Comparison of ENCODE assay signal across 8 mouse cellular contexts in the genomic region with DNA sequence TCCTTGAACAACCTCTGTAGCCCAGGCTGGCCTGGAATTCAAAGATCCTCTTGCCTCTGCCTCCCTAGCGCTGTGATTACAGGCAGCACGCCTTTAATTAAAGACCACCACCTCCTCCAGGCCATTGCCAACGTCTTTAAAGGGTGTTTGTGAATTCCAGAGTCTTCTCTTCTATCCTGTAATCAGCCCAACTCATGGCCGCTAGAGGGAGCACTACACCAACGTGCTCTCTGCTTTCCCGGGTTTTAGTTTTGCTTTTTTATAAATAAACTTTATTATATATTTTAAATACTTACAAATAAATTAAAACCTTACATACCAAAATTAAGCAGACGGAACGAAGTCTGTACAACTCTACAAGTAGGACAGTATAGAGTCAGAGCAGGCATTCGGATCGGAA. TPM values are rescaled to one million over a fixed set of nuclear protein-coding genes. Genes with fewer than 3 reads are reported as not detected.
A peak's percentile ranks its signal among the peaks of the same experiment; 100 is the strongest.
DNase-seq lines count a peak whose midpoint lies in the region; ATAC-seq and TF ChIP-seq lines count a peak whose summit lies in the region.

No protein-coding gene starts in this region.

- no peaks in the 10 kb centered on the region for H3K36me3 ChIP-seq in intestine, embryonic 14.5 days (ENCODE audit: control insufficient read depth, insufficient read depth, low read length)
- H3K36me3 ChIP-seq in midbrain, embryonic 11.5 days (ENCODE audit: control insufficient read depth, insufficient read depth, low read length): no peaks in the 10 kb centered on the region

- H3K27me3 ChIP-seq in intestine, embryonic 14.5 days (replicated peaks; ENCODE audit: control insufficient read depth, insufficient read depth, low read length): no peaks in the 10 kb centered on the region
- no peaks in the 10 kb centered on the region for H3K27me3 ChIP-seq in midbrain, embryonic 11.5 days (ENCODE audit: control insufficient read depth, insufficient read depth, low read length)

- H3K9ac ChIP-seq in intestine, embryonic 14.5 days (ENCODE audit: low read length): no peak overlapping the region
- H3K9ac ChIP-seq in midbrain, embryonic 11.5 days (ENCODE audit: low read length): no peak overlapping the region

- ATAC-seq in intestine, embryonic 14.5 days (replicated peaks; ENCODE audit: low FRiP score, low TSS enrichment, low read depth): no peak
- ATAC-seq in midbrain, embryonic 11.5 days (ENCODE audit: low FRiP score): no peak

- peak; percentile 96 for TF ChIP-seq CTCF in gastrocnemius, adult 2 months (IDR thresholded peaks at IDR 0.05)

- H3K27ac ChIP-seq in gastrocnemius, adult 2 months: peak overlapping the region; percentile 83
- no peak overlapping the region for H3K27ac ChIP-seq in intestine, embryonic 14.5 days (ENCODE audit: low read depth)
- no peak overlapping the region for H3K27ac ChIP-seq in midbrain, embryonic 11.5 days (ENCODE audit: low read depth, low read length)

- WGBS in intestine, embryonic 14.5 days: 15% methylated on average over 10 of the region's 10 CpGs
- WGBS in midbrain, embryonic 11.5 days: 20% methylated on average over 10 of the region's 10 CpGs

- intact Hi-C loops in gastrocnemius, adult 2 months (cut with DNase I): loop anchor here (1.0 kb wide), 1 partner anchor 25 kb away; no protein-coding TSS in a partner anchor
- intact Hi-C loops in left cerebral cortex, postnatal 4 days (cut with DNase I): no loop called here

- DNase-seq in urinary bladder, postnatal 25 days (ENCODE audit: low spot score): peak; percentile 82
- no peak for DNase-seq in urinary bladder, adult 2 months (ENCODE audit: low spot score)
- DNase-seq in cerebellum, postnatal 14 days: peak; percentile 86 to 92
- DNase-seq in gastrocnemius, adult 2 months: peak; percentile 79
- DNase-seq in intestine, embryonic 14.5 days (ENCODE audit: low spot score): peak; percentile 92
- DNase-seq in left cerebral cortex, postnatal 4 days: peak; percentile 76
- peak; percentile 99 for DNase-seq in midbrain, embryonic 11.5 days (ENCODE audit: low spot score, missing footprints)
- peak; percentile 77 to 91 for DNase-seq in spleen, postnatal 4 days (ENCODE audit: low spot score in 2 of 2)

- peak overlapping the region; percentile 33 for H3K4me2 ChIP-seq in intestine, embryonic 14.5 days (ENCODE audit: low read length)
- H3K4me2 ChIP-seq in midbrain, embryonic 11.5 days: no peak overlapping the region

- H3K9me3 ChIP-seq in intestine, embryonic 14.5 days (ENCODE audit: control insufficient read depth, low read length): no peaks in the 10 kb centered on the region
- no peaks in the 10 kb centered on the region for H3K9me3 ChIP-seq in midbrain, embryonic 11.5 days (ENCODE audit: control insufficient read depth, low read length)

- peak overlapping the region; percentile 68 for H3K4me3 ChIP-seq in gastrocnemius, adult 2 months
- H3K4me3 ChIP-seq in intestine, embryonic 14.5 days (ENCODE audit: low read depth, low read length): 0 out of 2 replicates have a peak overlapping the region, but pooled peaks have one; percentile 4
- no peak overlapping the region for H3K4me3 ChIP-seq in midbrain, embryonic 11.5 days (ENCODE audit: low read depth, low read length)

- peaks cover 13% of the 10 kb centered on the region for H3K4me1 ChIP-seq in intestine, embryonic 14.5 days (replicated peaks; ENCODE audit: control insufficient read depth, insufficient read depth, low read length)
- H3K4me1 ChIP-seq in midbrain, embryonic 11.5 days (ENCODE audit: control insufficient read depth, insufficient read depth, low read length): peaks cover 15% of the 10 kb centered on the region

RNA-seq across cellular contexts. Expression of a gene that starts 2.3 kb away (rescaled TPM):
- 36.5 and 48.5 TPM in 2 replicates for polyA plus RNA-seq in urinary bladder, adult 2 months (2012; rRNA removed)
- 10 to 100 TPM; 34.7 to 40.0 TPM for total RNA-seq in gastrocnemius, adult 2 months (2021)
- polyA plus RNA-seq in intestine, embryonic 14.5 days (2014; fragmentation: Nextera tagmentation; extraction: Ambion mirVana): 55.8 and 73.1 TPM in 2 replicates
- total RNA-seq in left cerebral cortex, postnatal 4 days (2021): 10 to 100 TPM; 80.9 to 83.2 TPM
- 43.8 and 51.7 TPM in 2 replicates for polyA plus RNA-seq in midbrain, embryonic 11.5 days (2014; fragmentation: Nextera tagmentation; extraction: Ambion mirVana)

RNA-seq across cellular contexts. Expression of a gene that starts 18.7 kb away (rescaled TPM):
- 129 and 137 TPM in 2 replicates for polyA plus RNA-seq in urinary bladder, adult 2 months (2012; rRNA removed)
- 100 to 1,000 TPM; 253 TPM for total RNA-seq in gastrocnemius, adult 2 months (2021)
- polyA plus RNA-seq in intestine, embryonic 14.5 days (2014; fragmentation: Nextera tagmentation; extraction: Ambion mirVana): 68.2 and 71.1 TPM in 2 replicates
- total RNA-seq in left cerebral cortex, postnatal 4 days (2021): 10 to 100 TPM; 61.6 to 67.1 TPM
- 42.0 and 49.4 TPM in 2 replicates for polyA plus RNA-seq in midbrain, embryonic 11.5 days (2014; fragmentation: Nextera tagmentation; extraction: Ambion mirVana)

RNA-seq across cellular contexts. Expression of a gene that starts 36.6 kb away (rescaled TPM):
- 153 and 158 TPM in 2 replicates for polyA plus RNA-seq in urinary bladder, adult 2 months (2012; rRNA removed)
- total RNA-seq in gastrocnemius, adult 2 months (2021): 100 to 1,000 TPM; 101 to 105 TPM
- polyA plus RNA-seq in intestine, embryonic 14.5 days (2014; fragmentation: Nextera tagmentation; extraction: Ambion mirVana): 66.5 and 116 TPM in 2 replicates
- total RNA-seq in left cerebral cortex, postnatal 4 days (2021): 100 to 1,000 TPM; 130 to 138 TPM
- 73.6 and 86.9 TPM in 2 replicates for polyA plus RNA-seq in midbrain, embryonic 11.5 days (2014; fragmentation: Nextera tagmentation; extraction: Ambion mirVana)

RNA-seq across cellular contexts. Expression of a gene that starts 42.6 kb away (rescaled TPM):
- 24.5 and 29.1 TPM in 2 replicates for polyA plus RNA-seq in urinary bladder, adult 2 months (2012; rRNA removed)
- total RNA-seq in gastrocnemius, adult 2 months (2021): 1 to 10 TPM; 4.9 to 5.5 TPM
- polyA plus RNA-seq in intestine, embryonic 14.5 days (2014; fragmentation: Nextera tagmentation; extraction: Ambion mirVana): 38.6 and 47.1 TPM in 2 replicates
- 10 to 100 TPM; 52.0 to 52.1 TPM for total RNA-seq in left cerebral cortex, postnatal 4 days (2021)
- 50.2 and 52.7 TPM in 2 replicates for polyA plus RNA-seq in midbrain, embryonic 11.5 days (2014; fragmentation: Nextera tagmentation; extraction: Ambion mirVana)

RNA-seq across cellular contexts. Expression of a gene that starts 42.8 kb away (rescaled TPM):
- polyA plus RNA-seq in urinary bladder, adult 2 months (2012; rRNA removed): 68.7 and 88.2 TPM in 2 replicates
- 1 to 10 TPM; 2.6 to 3.0 TPM for total RNA-seq in gastrocnemius, adult 2 months (2021)
- 15.5 and 15.9 TPM in 2 replicates for polyA plus RNA-seq in intestine, embryonic 14.5 days (2014; fragmentation: Nextera tagmentation; extraction: Ambion mirVana)
- 10 to 100 TPM; 46.3 to 53.6 TPM for total RNA-seq in left cerebral cortex, postnatal 4 days (2021)
- polyA plus RNA-seq in midbrain, embryonic 11.5 days (2014; fragmentation: Nextera tagmentation; extraction: Ambion mirVana): 6.7 and 6.9 TPM in 2 replicates
